Mouse (Mus musculus): ENCODE measurements around the gene Kbtbd7.
A peak's percentile ranks its signal among the peaks of the same experiment; 100 is the strongest.

GRCm38 (mm10) chr14:79394564-79394963 is 31.7 kb upstream of the Kbtbd7 start:
- peak; percentile 87 for TF ChIP-seq CTCF (IDR thresholded peaks at IDR 0.05; ENCODE audit: low read depth)
- no peak for TF ChIP-seq EP300 (IDR thresholded peaks at IDR 0.05; ENCODE audit: low read depth)

All from liver, postnatal 0 days (tissue).